Mouse (Mus musculus) spleen, adult 12 weeks (tissue): ENCODE data around the gene Atpaf1.
A peak's percentile ranks its signal among the peaks of the same experiment; 100 is the strongest.

Source experiments
- DNase-seq: peaks from one replicate; pipeline ENCODE4 v3.0.0; 2022; ENCODE audit warnings: low spot score

The Atpaf1 gene

DNA sequence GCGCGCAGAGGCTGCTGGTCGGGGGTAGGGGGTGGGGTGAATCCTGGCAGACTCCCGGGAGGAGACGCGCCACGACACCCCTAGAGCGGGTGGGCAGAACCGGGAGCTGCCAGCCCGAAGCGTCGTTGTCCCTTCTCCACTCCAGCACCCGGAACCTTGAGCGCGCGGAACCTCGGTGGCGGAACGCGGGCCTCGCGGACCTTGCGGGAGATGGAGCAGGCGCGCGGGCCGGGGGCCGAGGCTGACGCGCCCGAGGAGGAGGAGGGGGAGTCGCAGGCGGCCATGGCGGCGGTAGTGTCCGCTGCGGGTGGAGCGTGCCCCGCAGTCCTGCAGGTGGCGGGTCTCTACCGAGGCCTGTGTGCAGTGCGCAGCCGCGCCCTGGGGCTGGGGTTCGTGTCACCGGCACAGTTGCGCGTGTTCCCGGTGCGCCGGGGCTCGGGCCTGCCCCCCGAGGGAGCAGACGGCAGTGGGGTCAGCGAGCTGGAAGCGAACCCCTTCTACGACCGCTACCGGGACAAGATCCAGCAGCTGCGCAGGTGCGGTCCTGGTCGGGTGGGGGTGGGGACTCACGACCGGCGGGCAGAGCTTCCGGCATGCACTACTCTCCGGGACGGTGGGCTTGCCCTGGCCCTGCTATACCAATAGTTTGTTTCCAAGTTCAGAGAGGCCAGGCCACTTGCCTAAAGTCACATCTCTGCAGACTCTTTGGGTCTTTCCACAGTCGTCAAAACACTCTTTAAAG is at the start of gene Atpaf1:
Gene Atpaf1, plus strand, starts transcription at position 44 of the 742 bp plus-strand sequence.
- DNase-seq, result peak; percentile 45

DNA sequence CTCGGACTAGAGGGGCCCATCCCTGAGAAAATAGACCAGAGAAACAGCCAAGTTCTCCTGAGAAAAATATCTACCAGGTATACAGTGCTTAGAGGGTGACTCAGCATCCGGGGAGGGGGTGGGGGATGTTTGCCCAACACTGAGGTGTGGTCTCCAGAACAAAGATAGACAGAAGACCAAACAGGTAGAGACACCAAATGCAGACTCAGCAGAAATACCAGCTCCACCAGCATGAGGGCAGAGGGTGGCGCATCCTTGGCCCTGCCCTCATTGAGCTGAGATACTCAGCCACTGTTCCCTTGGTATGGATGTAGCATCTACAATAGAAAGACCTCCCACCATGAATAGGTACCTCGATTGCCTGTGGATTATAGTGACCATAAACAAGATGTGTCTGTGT is 49.7 kb upstream of the Atpaf1 start:
- no peak for DNase-seq

DNA sequence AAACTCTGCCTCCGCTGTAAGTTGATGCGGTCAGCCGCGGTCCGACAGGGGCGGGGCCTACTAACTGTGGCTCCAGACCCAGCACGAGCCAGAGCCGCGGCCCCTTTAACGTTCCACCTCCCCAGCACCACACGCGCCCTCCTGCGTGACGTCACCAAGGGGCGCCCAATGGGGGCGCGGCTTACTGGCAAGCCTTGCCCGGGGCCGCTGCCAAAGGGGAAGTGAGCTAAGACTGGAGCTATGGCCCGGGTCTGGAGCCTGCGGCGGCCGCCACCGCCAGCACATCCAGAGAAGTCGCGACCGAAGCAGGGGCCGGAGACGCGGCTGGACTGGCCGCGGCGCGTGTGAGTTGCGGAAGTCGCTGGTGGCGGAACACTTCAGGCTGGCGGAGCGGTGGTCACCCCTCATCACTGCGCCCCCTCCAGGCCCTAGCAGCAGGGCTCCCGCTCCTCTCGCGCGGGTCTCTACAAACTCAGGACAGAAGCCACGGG is 47.0 kb upstream of the Atpaf1 start, which contains the start of gene Efcab14:
Gene Efcab14, plus strand, starts transcription at position 194 of the 491 bp plus-strand sequence.
- DNase-seq, result peak; percentile 96

DNA sequence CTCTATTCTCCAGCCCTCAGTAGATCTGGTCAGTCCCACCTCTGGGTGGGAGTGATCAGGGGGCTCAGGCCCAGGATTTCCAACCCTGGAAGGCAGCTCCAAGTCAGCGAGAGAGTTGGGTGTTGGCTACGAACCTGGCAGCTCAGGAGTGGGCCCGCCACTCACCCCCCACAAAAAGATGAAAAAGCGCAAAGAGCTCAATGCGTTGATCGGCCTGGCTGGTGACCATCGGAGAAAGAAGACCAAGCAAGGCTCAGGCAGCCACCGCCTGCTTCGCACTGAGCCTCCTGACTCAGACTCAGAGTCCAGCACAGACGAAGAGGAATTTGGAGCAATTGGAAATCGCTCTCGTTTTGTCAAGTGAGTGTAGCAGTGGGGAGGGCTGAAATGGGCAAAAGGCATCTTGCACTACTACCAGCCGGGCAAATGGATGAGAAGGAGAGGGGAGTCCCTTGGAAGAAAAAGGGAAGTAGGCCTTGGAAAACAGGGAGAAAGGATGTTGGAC is 46.1 kb upstream of the Atpaf1 start:
- no peak for DNase-seq

DNA sequence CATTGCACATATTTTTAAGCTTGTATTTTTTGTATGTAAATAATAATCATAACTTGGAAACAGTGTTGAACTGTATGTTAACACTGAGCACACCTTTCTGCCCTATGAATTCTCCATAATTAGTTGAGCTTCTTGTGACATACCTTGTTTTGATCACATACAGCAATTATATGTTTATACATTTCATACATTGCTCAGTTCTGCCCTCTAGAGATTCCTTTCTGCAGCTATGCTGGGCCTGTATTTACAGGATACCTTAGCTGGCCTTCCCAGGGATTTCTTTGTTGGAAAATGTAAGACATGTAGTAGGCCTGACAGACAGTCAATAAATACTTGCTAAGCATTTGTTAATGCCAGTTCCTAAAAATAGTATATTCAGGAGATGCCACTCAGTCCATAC is 42.0 kb upstream of the Atpaf1 start:
- DNase-seq, result no peak

DNA sequence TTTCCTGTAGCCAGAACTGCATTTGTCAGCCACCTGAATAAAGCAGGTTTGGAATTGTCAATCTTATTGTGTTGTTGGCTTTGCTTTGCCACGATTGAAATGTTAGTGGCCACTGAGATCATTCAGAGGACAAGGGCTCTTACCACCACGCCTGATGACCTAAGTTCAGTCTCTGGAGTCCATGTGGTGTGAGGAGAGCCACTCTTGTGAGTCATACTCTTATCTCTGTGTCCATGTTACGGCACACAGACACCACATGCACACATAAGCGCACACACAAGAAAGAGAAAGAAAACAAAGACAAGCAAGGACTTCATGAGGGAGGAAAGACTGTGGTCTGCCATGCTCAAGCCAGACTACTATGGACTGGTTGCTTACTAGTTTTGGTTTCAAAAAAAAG is 41.5 kb upstream of the Atpaf1 start:
- no peak for DNase-seq

DNA sequence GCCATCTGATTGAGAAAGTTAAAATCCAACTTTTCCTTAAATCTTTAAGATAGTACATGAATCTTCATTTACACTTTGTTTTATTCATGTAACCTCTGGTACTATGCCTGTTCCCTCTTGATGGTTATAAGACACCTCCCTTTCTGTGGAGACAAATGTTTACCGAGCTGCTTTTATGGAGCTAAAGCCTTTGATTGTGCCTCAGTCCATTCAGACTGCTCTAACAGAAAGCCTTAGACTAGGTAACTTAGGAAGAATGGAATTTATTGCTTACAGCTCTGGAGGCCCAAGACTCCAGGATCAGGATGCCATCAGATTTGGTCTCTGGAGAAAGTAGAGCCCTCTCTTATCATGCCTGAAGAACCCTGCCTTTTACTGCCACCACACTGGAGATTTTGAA is 36.4 kb upstream of the Atpaf1 start:
- DNase-seq, result no peak

DNA sequence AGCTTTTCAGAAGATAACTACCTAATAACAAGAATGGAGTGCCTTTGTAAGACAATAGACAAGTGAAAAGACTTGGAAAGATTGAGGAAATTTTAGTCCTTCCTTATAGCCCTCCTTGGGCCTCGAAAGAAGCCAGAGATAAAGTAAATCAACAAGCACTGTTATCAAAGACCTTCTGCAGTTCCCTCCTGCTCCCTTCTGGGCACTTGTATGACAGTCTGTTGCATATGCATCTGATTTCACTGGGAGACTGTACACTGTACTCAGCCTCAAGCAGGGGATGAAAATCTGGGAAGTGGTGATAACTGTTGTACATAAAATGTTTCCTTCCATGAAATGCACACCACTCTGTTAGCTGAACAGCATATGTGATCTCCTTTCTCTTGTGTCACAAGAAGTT is 35.3 kb upstream of the Atpaf1 start:
- DNase-seq, result no peak

DNA sequence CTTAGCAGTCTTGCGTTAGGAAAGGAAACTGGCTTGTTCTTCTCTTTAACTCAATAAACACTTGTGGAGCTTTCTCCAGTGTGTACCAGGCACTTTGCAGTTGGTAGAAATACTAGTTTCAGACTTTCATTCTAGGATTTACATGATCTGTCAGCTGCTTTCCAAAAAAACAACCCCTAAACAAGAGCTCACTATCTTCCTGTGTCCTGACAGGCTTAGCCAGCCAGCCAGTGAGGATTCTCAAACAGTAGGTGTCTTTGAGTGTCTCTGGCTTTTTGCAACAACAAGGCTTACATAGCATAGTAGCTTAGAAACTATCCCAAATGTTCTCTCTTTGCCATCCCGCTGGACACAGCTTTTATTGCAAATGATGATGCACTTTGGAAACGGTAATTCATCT is 30.5 kb upstream of the Atpaf1 start:
- DNase-seq, result no peak

DNA sequence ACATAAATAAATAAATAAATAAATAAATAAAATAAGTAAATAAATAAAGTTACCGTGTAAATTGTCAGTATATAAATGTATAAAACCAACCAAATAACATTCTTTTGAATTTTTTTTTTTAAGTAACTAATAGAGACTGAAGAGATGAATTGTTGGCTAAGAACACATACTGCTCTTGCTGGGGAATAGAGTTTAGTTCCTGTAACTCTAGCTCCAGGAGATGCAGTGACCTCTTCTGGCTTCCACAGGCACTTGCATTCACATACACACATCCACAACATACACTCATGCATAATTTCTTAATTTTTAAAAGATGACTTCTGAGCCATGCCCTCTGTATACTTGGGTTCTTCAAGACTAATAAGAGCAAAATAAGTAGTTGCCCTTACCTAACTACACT is 29.8 kb upstream of the Atpaf1 start:
- no peak for DNase-seq

DNA sequence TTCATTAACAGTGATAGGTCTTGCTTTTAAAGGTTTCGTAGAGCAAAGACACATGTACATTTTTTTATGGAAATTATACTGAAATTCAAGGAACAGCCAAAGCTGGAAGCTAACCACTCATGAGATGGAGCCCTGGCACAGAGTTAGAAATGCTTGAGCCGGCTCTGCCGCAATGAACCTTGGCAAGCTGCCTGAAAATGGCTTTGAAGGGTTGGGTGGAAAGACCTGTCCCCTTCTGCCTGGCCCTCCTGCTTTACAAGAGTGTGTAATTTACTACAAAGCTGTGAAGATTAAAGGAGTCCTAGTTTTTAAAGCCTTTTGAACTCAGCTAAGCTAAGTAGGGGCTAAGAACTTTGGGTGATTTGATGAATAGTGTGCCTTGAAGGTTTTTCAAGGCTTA is 23.4 kb upstream of the Atpaf1 start:
- no peak for DNase-seq

DNA sequence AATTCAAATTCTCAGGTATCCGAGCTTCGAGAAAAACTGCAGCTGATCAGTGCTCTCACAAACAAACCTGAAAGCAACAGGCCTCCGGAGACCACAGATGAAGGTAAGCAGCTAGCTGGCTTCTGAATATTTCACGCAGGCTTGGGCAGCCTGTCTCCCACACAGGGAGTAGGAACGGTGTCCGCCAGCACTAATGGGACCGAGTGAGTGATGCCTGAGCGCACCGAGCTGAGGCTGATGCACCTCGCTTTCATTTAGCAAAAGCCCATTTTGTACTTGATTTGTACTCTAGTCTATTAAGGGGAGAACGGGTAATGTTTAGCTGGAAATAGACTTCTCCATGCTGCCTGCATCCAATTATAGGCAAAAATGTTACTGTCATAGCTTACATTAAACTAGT is 20.0 kb upstream of the Atpaf1 start:
- DNase-seq, result no peak

DNA sequence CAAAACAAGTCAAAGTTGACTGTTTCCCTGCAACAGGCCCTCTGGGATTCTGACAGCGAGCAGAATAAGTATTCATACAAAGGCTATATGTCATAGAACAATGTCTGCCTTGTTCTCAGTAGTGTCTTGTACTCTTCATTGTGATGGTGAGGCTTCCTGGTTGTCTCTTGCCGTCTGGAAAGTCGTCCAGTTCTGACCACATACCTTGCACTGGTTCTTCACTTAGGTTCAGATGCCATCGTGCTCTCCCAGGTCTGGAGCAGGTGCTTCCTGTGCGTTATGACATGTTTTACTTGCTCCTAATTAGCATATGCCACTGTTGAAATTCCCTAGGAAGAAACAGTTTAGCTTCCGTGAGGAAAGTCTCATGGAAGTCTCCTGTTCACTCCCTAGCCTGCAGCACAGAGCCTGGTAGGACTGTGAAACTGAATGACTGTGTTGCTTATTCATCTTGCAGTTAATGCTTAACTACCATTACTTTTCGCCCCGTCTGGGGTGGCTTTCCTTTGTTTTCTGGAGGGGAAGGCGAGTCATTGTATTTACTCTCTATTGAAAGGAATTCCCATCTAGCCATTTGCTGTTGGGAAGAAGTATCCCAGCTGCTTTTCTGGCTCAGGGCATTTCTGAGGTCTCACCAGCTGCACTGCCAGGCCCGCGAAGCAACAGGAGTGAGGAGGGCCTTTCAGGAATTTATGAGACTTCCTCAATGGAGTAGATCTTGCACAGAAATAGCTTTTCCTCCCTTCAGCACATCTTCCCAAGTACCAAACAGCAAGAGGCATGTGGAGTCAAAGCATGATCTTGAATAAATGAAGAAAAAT is 16.8 kb upstream of the Atpaf1 start:
- no peak for DNase-seq

DNA sequence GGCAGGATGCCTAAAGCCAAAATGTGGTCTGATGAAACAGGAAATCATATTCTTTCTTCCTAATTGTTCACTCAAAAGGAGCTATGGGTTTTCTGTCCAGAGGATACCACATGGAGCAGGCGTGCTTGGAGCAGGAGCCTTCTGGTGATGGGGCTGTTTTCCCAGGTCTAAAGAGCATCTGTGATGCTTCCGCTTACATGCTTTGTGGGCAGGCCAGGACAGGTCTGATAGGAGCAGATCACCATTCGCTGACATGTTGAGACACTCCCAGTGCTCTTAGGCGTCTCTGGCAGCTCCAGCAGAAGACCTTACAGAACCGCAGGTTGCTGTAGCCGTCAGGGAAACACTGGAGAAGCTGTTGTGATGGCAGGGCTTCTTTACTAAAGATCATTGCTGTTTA is 9.6 kb upstream of the Atpaf1 start:
- DNase-seq, result no peak

DNA sequence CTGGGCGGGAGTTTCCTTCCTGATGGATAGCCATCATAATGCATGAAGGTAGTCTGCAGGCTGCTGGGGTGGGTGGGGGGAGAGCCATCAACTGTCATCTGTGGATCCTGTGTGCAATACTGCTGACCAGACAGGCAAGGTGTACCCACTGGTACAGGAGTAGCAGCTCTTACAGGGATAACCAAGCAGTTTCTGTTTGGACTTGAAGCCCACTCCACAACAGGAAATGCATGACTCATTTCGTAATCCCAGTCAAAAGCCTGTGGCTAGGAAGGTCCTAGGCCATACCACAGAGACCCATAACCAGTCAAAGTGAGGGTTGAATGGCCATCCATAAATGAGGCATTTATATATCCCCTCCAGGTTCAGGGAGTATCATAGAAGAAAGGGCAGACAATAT is 7.0 kb upstream of the Atpaf1 start:
- DNase-seq, result no peak

DNA sequence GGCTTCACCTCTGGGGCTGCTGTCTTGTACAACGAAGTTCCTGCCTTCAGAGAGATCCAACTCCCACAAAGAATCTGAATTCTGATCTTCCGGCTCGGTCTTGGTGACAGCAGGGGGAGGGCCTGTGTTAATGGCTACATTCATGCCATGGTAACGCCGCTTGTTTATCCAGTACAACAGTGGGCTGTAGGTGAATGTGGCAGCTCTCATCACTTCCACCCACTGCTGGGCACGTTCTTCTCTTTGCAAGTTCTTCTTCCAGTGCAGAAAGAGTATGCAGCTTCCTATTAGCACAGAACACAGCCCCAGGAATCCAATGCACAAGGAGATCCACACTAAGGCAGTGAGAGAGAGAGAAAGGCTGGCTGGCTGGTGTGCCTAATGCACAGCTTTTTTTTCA is 4.3 kb upstream of the Atpaf1 start:
- no peak for DNase-seq

DNA sequence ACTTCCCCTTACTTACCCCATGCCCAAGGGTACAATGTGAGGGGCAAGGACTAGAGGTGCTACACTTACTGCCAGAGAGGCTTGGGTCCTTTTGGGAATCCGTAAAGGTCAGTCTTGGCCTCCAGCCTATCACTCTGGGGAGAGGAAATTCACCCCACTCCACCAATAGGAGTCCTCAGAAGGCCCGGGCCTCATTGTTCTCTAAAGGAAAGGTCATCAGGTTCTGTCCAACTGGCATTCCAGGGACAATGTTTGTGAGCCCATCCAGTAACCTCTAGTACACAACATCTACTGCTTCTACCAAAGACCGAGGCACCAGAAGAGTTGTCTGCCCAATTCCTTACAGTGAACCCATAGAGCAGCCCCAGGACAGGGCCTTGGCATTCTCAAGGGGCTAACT is 3.7 kb upstream of the Atpaf1 start, which contains the start of gene Tex38:
Gene Tex38, minus strand, starts transcription at position 101 of the 400 bp plus-strand sequence.
- DNase-seq, result no peak

DNA sequence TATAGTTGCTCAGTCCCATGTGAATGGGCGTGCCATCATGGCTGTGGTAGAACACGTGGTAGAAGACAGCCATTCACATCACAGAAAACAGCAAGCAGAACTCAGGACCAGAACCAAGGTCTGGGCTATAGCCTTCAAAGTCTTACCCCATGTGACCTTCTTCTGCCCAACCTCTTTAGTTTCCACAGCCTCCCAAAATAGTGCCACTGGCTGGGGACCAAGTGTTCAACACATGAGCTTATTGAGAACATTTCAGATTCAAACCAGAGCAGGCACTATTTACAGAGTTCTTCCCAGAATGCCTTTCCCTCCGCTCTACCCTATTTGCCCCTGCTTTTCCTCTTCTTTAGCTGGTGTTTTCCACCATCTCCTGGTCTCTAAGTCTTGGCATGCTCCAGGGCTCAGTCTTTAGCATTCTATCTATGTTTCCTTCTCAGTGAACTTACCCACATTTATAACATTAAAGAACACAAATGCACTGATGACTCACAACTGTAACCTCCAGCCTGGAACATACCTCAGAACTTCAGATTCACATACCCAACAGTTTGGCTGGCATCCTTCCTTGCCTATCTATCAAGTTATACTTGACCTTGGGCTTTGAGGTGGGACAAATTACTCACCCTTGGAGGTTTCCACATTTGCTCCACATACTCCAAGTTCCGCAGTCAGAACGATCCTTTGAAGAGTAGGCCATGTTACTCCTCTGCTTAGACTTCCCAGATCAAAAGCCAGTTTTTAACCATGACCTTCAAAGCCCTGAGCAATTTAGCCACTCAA is 2.4 kb upstream of the Atpaf1 start:
- no peak for DNase-seq

DNA sequence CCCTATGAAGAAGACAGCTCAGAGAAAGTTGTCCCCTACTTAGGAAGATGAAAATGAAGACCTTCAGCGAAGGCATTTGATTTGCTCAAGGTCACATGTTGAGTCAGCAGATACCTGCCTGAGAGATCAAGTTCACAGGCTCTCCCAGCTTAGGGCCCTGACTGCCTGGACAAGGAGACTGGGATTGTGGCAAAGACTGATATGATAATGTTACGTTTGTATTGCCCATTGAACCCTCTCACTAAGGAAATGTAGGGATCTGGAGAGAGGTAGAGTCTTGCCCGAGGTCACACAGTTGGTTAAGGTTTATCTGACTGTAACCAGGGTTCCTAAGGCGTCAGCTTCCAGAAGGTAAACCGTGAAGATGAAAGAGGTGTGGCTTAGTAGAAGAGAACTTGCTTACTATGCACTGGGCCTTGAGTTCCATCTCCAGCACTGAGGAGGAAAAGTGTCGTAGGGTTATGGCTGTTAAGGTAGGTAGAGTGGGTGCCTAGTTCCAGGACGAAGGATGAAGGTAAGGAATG is 961 bp downstream of the Atpaf1 start:
- no peak for DNase-seq

DNA sequence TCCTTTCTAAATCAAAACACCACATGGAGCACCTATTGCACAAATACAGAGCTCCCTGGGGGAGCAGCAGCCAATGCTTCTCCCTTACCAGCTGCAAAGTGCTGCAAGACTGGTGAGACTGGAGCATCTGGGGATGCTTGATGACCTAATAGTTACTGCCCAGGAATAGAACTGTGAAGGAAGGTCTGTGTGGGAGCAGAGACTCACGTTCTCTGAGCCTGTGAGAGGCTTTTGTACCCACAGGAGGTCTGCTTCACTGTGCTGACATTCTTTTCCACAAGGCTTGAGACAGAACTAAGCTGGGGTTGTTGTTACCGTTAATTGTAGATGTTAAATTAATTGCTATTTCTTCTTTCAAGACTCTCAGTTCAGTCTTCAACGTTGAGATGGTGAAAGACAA is 6.3 kb downstream of the Atpaf1 start:
- DNase-seq, result no peak

DNA sequence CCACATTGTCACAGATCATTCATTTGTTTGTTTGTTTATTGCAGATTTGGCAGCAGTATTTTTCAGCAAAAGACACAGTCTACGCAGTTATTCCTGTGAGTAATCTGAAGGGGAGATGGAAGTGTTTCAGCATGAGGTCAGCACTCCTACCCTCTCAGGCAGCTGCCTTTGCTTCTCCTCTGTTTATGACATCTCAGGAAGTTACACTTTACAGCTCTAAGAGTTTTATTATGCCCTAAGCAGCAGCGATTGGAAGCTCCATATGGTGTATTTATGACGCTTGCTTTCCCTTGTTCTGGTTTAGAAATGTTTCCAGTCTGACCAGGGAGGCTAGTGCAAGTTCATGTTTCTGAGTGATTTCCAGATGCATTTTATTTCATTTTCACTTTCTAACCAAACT is 10.7 kb downstream of the Atpaf1 start:
- no peak for DNase-seq

DNA sequence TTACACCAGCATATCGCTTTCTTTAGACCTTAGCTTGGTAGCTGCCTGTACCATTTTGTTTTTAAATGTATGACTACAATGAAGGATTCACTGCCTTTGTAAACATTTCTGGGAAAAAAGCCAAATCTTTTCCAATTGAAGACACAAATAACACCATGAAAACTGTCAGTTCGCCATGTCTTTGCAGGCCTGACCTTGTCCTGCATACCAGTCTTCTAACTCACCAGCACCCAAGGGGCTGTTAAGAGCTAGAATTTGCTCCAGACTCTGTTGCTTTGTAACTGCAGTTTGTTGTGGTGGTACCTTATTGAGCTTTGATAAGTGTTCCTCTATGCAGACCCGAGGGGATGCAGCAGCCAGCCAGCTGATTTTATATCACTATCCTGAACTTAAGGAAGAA is 15.4 kb downstream of the Atpaf1 start:
- DNase-seq, result no peak
